In genomic region chr3:103589636-103590035, GRCm38 (mm10) we compare ENCODE assay signal across 30 mouse cellular contexts. TPM values are rescaled to one million over a fixed set of nuclear protein-coding genes. Genes with fewer than 3 reads are reported as not detected.
A peak's percentile ranks its signal among the peaks of the same experiment; 100 is the strongest.
DNase-seq lines count a peak whose midpoint lies in the region; ATAC-seq and TF ChIP-seq lines count a peak whose summit lies in the region.
"Had no signal": no experiment of that assay in that cellular context is flagged by ENCODE, and none has a peak within 500 bp of the region (broad histone marks: within the 10 kb centered on the region; RNA-seq: fewer than 3 reads in every experiment).

No protein-coding gene starts in this region.

- 39% methylated on average over 5 of the region's 5 CpGs for WGBS in heart, embryonic 12.5 days
- 42% methylated on average over 5 of the region's 5 CpGs for WGBS in lung, postnatal 0 days
- 76% methylated on average over 5 of the region's 5 CpGs for WGBS in neural tube, embryonic 15.5 days

- H3K9me3 ChIP-seq in heart, embryonic 12.5 days (replicated peaks) = no peaks in the 10 kb centered on the region
- H3K9me3 ChIP-seq in lung, postnatal 0 days (ENCODE audit: low read length) = no peaks in the 10 kb centered on the region
- no peaks in the 10 kb centered on the region for H3K9me3 ChIP-seq in neural tube, embryonic 15.5 days (replicated peaks)
- H3K9me3 ChIP-seq: embryonic facial prominence, embryonic 12.5 days; embryonic facial prominence, embryonic 15.5 days; forebrain, embryonic 15.5 days; hindbrain, embryonic 10.5 days; hindbrain, embryonic 13.5 days; intestine, embryonic 15.5 days had no signal

- no peak overlapping the region for H3K27ac ChIP-seq in heart, embryonic 12.5 days (ENCODE audit: poor library complexity, severe bottlenecking)
- H3K27ac ChIP-seq in lung, postnatal 0 days (ENCODE audit: low read length) = no peak overlapping the region
- no peak overlapping the region for H3K27ac ChIP-seq in neural tube, embryonic 15.5 days (replicated peaks)
- H3K27ac ChIP-seq: embryonic facial prominence, embryonic 12.5 days; embryonic facial prominence, embryonic 15.5 days; forebrain, embryonic 15.5 days; hindbrain, embryonic 10.5 days; hindbrain, embryonic 13.5 days; intestine, embryonic 15.5 days had no signal

- intact Hi-C loops in heart, postnatal 25 days (cut with DNase I) = no loop called here

- H3K27me3 ChIP-seq in heart, embryonic 12.5 days (replicated peaks) = no peaks in the 10 kb centered on the region
- H3K27me3 ChIP-seq in lung, postnatal 0 days (replicated peaks; ENCODE audit: insufficient read depth, low read length) = no peaks in the 10 kb centered on the region
- peaks cover 3% of the 10 kb centered on the region; the same call in 1 of the 2 replicates for H3K27me3 ChIP-seq in neural tube, embryonic 15.5 days (replicated peaks)
- H3K27me3 ChIP-seq: embryonic facial prominence, embryonic 12.5 days; embryonic facial prominence, embryonic 15.5 days; forebrain, embryonic 15.5 days; hindbrain, embryonic 13.5 days; intestine, embryonic 15.5 days had no signal

- no peak overlapping the region for H3K4me3 ChIP-seq in heart, embryonic 12.5 days
- no peak overlapping the region for H3K4me3 ChIP-seq in lung, postnatal 0 days (ENCODE audit: low read depth, low read length)
- H3K4me3 ChIP-seq in neural tube, embryonic 15.5 days (replicated peaks) = no peak overlapping the region
- H3K4me3 ChIP-seq: embryonic facial prominence, embryonic 12.5 days; embryonic facial prominence, embryonic 15.5 days; forebrain, embryonic 15.5 days; hindbrain, embryonic 10.5 days; hindbrain, embryonic 13.5 days; intestine, embryonic 15.5 days had no signal

- no peak for TF ChIP-seq CTCF in lung, postnatal 0 days (IDR thresholded peaks at IDR 0.05)

- no peak overlapping the region for H3K4me2 ChIP-seq in heart, embryonic 12.5 days
- no peak overlapping the region for H3K4me2 ChIP-seq in lung, postnatal 0 days (replicated peaks; ENCODE audit: low read depth, low read length)
- H3K4me2 ChIP-seq in neural tube, embryonic 15.5 days = no peak overlapping the region
- H3K4me2 ChIP-seq: embryonic facial prominence, embryonic 12.5 days; embryonic facial prominence, embryonic 15.5 days; forebrain, embryonic 15.5 days; hindbrain, embryonic 13.5 days; intestine, embryonic 15.5 days had no signal

- no peak; the same call in 1 of the 2 replicates for ATAC-seq in heart, embryonic 12.5 days (ENCODE audit: insufficient number of reproducible peaks, low FRiP score)
- 0 out of 2 replicates have a peak, but pooled peaks have one; percentile 28 for ATAC-seq in lung, postnatal 0 days
- no peak for ATAC-seq in neural tube, embryonic 15.5 days (ENCODE audit: low FRiP score)
- ATAC-seq: CD4-positive, CD25-positive, alpha-beta regulatory T cell, adult 4 months; forebrain, embryonic 15.5 days; hindbrain, embryonic 16.5 days; intestine, embryonic 15.5 days had no signal

- peak; percentile 32 for DNase-seq in heart, adult 8-10 months (ENCODE audit: low spot score)
- no peak for DNase-seq in lung, postnatal 0 days (ENCODE audit: low spot score)
- no peak for DNase-seq in lung, postnatal 36 days
- peak; percentile 5 for DNase-seq in heart, postnatal 25 days (ENCODE audit: low spot score)
- DNase-seq: adrenal gland, adult 2 months; adrenal gland, postnatal 14 days; cerebellum, adult 11 months; cerebellum, adult 2 months; cerebellum, adult 9-11 months; cerebellum, postnatal 25 days; gastrocnemius, postnatal 10 days; gastrocnemius, postnatal 36 days; kidney, adult 11 months; kidney, adult 8-10 months had no signal

- H3K9ac ChIP-seq in heart, embryonic 12.5 days = no peak overlapping the region
- H3K9ac ChIP-seq in lung, postnatal 0 days (replicated peaks; ENCODE audit: low read depth) = no peak overlapping the region
- no peak overlapping the region for H3K9ac ChIP-seq in neural tube, embryonic 15.5 days (replicated peaks)
- H3K9ac ChIP-seq: embryonic facial prominence, embryonic 12.5 days; embryonic facial prominence, embryonic 15.5 days; forebrain, embryonic 15.5 days; hindbrain, embryonic 13.5 days; intestine, embryonic 15.5 days had no signal

- no peaks in the 10 kb centered on the region for H3K36me3 ChIP-seq in heart, embryonic 12.5 days
- no peaks in the 10 kb centered on the region for H3K36me3 ChIP-seq in lung, postnatal 0 days (ENCODE audit: insufficient read depth, low read length)
- H3K36me3 ChIP-seq in neural tube, embryonic 15.5 days = no peaks in the 10 kb centered on the region
- H3K36me3 ChIP-seq: embryonic facial prominence, embryonic 12.5 days; embryonic facial prominence, embryonic 15.5 days; forebrain, embryonic 15.5 days; intestine, embryonic 15.5 days had no signal

- H3K4me1 ChIP-seq in heart, embryonic 12.5 days (replicated peaks) = no peaks in the 10 kb centered on the region
- no peaks in the 10 kb centered on the region; the same call in 1 of the 2 replicates for H3K4me1 ChIP-seq in lung, postnatal 0 days (ENCODE audit: insufficient read depth, low read depth, low read length)
- peaks cover 7% of the 10 kb centered on the region; the same call in 1 of the 2 replicates for H3K4me1 ChIP-seq in neural tube, embryonic 15.5 days
- H3K4me1 ChIP-seq: embryonic facial prominence, embryonic 12.5 days; forebrain, embryonic 15.5 days; hindbrain, embryonic 10.5 days; intestine, embryonic 15.5 days had no signal

- TF ChIP-seq EP300 in lung, postnatal 0 days (IDR thresholded peaks at IDR 0.05) = no peak

RNA-seq across cellular contexts. Expression of gene Syt6, which starts 14.6 kb away (rescaled TPM):
- total RNA-seq in heart, adult 8-10 months (2022) = not detected
- polyA plus RNA-seq in heart, embryonic 12.5 days (2016; fragmentation: Nextera tagmentation; extraction: Ambion mirVana) = 0.11 and 0.21 TPM in 2 replicates
- 2.3 and 2.9 TPM in 2 replicates for polyA plus RNA-seq in lung, postnatal 0 days (2015; fragmentation: Nextera tagmentation; extraction: Ambion mirVana)
- total RNA-seq in heart, postnatal 25 days (2021) = not detected
- polyA plus RNA-seq in neural tube, embryonic 15.5 days (2015; fragmentation: Nextera tagmentation; extraction: Ambion mirVana) = 11.8 and 14.1 TPM in 2 replicates
- total RNA-seq: adrenal gland, adult 2 months; adrenal gland, postnatal 14 days; common myeloid progenitor, adult 5-6 weeks; gastrocnemius, adult 18-20 months; gastrocnemius, postnatal 36 days; granulocyte monocyte progenitor cell, adult 5-6 weeks had no signal
- polyA plus RNA-seq: adrenal gland, adult 2 months; C2C12; CD4-positive, CD25-positive, alpha-beta regulatory T cell, adult 4 months had no signal

RNA-seq across cellular contexts. Expression of gene Atg4a-ps, which starts 56.2 kb away (rescaled TPM):
- 1 to 10 TPM in 2 of 4 experiments, not detected in 2; 2.1 to 3.1 TPM for total RNA-seq in heart, adult 8-10 months (2022)
- not detected in 2 replicates for polyA plus RNA-seq in heart, embryonic 12.5 days (2016; fragmentation: Nextera tagmentation; extraction: Ambion mirVana)
- polyA plus RNA-seq in lung, postnatal 0 days (2015; fragmentation: Nextera tagmentation; extraction: Ambion mirVana) = 0.15 and 0.35 TPM in 2 replicates
- total RNA-seq in heart, postnatal 25 days (2021) = 1 to 10 TPM in 1 of 2 experiments, not detected in 1; 1.8 TPM
- polyA plus RNA-seq in neural tube, embryonic 15.5 days (2015; fragmentation: Nextera tagmentation; extraction: Ambion mirVana) = 0.14 and 0.17 TPM in 2 replicates
- polyA plus RNA-seq: adrenal gland, adult 2 months; forebrain, embryonic 11.5 days; forebrain, embryonic 15.5 days; heart, embryonic 14.5 days; intestine, embryonic 15.5 days had no signal

Comparison
In these comparisons a context has a peak if more than half of its experiments do, and no peak if none do; other contexts are left out.
1. DNase-seq: peak in heart, adult 8-10 months (single experiment) and heart, postnatal 25 days (single experiment); none in lung, postnatal 0 days (single experiment) and lung, postnatal 36 days (single experiment).